Mouse (Mus musculus): ENCODE measurements around the gene Ucp2.

DNA sequence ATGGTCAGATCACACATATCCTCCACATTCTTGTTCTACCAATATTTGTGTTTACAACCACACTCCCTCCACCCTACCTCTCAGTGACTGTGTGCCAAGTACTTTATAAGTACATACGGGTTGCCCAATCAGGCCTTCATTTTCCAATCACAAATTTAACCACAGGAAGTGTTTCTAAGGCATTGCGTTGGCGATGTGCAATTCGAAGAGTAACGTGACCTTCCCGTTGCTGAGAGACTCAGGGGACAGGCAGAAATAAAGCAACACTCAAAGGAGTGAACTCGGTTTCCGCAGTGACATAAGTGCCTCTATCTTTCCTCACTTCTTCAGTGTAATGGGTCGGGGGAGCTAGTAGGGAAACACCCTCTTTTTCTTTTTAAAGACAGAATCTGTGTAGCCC is 46.4 kb downstream of the Ucp2 start:
- no peak for TF ChIP-seq EP300 (IDR thresholded peaks at IDR 0.05; ENCODE audit: low read depth)
- no peak for TF ChIP-seq CTCF (IDR thresholded peaks at IDR 0.05; ENCODE audit: low read depth)

Data from liver, embryonic 14.5 days (tissue).